Mouse (Mus musculus) intestine, embryonic 16.5 days (tissue): Measurements from ENCODE around the gene Asic2. TPM values are rescaled to one million over a fixed set of nuclear protein-coding genes. Genes with fewer than 3 reads are reported as not detected.

ENCODE experiments used
- ATAC-seq: fragments of 200-750 bp; cut with Nextera tagmentation; 2 replicates; pipeline ENCODE4 v1.8.0; 2017; ENCODE audit warnings: moderate TSS enrichment, moderate library complexity
- H3K27ac ChIP-seq: fragments of 300-500 bp; sonication (generic); 2 replicates; pipeline ENCODE4 v1.5.1; 2014; ENCODE audit warnings: mild to moderate bottlenecking, low read length
- H3K27me3 ChIP-seq: fragments of 300-500 bp; sonication (generic); replicated peaks from 2 replicates; pipeline ENCODE4 v1.6.1; 2014; ENCODE audit warnings: low read length, control low read depth, mixed read lengths; ENCODE audit not compliant: control insufficient read depth, insufficient read depth
- H3K36me3 ChIP-seq: fragments of 300-500 bp; sonication (generic); 2 replicates; pipeline ENCODE4 v1.6.1; 2014; ENCODE audit warnings: low read length, control low read depth; ENCODE audit not compliant: control insufficient read depth, insufficient read depth
- H3K4me1 ChIP-seq: fragments of 300-500 bp; sonication (generic); 2 replicates; pipeline ENCODE4 v1.6.1; 2014; ENCODE audit warnings: low read length, control low read depth, mixed read lengths; ENCODE audit not compliant: control insufficient read depth, insufficient read depth
- H3K4me2 ChIP-seq: fragments of 300-500 bp; sonication (generic); 2 replicates; pipeline ENCODE4 v1.6.1; 2014; ENCODE audit warnings: low read depth, low read length, control low read depth
- H3K4me3 ChIP-seq: fragments of 300-500 bp; sonication (generic); 2 replicates; pipeline ENCODE4 v1.5.1; 2014; ENCODE audit warnings: mild to moderate bottlenecking, low read length
- H3K9ac ChIP-seq: fragments of 300-500 bp; sonication (generic); 2 replicates; pipeline ENCODE4 v1.6.1; 2014; ENCODE audit warnings: low read depth, low read length
- H3K9me3 ChIP-seq: fragments of 300-500 bp; sonication (generic); 2 replicates; pipeline ENCODE4 v1.6.1; 2016; ENCODE audit warnings: low read length, control low read depth; ENCODE audit not compliant: control insufficient read depth
- WGBS: fragments of 180-500 bp; shearing (Covaris S2); extraction: QIAGEN DNeasy Blood & Tissue Kit; methylation state at CpG from one replicate; pipeline ENCODE4 v1.1.7; 2014; 5-methylcytosine and 5-hydroxymethylcytosine counted together
- polyA plus RNA-seq: library from polyadenylated mRNA; unstranded; fragments of >200 nt; fragmentation: Nextera tagmentation; extraction: Ambion mirVana; gene quantifications from 2 replicates; pipeline ENCODE4 v1.2.1, GENCODE M21; 2015

Asic2 gene
- polyA plus RNA-seq, 1 experiment from 2014 or later, result 0.15 TPM

DNA sequence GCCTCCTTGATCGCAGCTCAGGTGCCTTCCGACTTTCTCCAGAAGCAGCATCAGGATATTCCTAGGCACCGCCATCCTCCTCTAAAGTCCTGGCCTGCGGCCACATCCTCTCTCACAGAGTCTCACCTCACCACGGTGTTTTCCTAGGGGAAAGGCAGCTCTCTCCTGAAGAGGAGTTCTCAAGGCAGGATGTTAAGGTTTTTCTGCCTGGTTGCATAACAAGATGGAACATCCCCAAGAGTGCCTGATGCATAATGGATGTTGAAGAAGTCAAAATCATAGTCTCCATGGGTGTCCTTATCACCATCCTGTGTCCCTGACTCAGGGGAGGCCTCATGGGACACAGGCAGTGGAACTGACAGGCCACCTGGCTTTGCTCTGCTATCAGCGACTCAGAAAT lies 1060.4 kb downstream of the Asic2 start:
- ATAC-seq, result no peak
- Histone ChIP-seq H3K27me3 (no peaks in the 10 kb centered on the region), H3K4me3 (no peak overlapping the region), H3K9ac (no peak overlapping the region), H3K36me3 (no peaks in the 10 kb centered on the region), H3K9me3 (no peaks in the 10 kb centered on the region), H3K4me1 (no peaks in the 10 kb centered on the region), H3K4me2 (no peak overlapping the region), H3K27ac (no peak overlapping the region)
- WGBS, result 90% methylated on average over 6 of the region's 6 CpGs

DNA sequence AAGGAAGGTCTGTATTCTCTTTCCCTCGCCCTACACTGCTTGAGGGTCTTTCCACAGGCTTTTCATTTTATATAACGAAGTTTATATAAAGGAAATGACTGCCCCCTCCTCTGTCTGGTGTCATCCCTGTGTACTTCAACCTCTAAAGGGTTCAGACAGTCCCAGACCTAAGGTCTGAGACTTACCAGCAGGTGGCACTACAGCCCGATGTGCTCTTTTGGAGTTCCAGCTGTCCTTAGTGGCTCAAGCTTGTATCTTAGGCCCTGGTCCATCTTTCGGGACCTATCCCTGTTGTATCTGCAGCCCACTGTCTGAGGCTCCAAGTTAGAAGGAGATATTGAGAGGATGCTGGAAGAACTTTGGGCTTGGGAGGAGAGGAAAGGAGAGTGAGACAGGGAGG lies 1061.8 kb downstream of the Asic2 start:
- Histone ChIP-seq H3K4me1 (no peaks in the 10 kb centered on the region), H3K36me3 (no peaks in the 10 kb centered on the region), H3K27ac (no peak overlapping the region), H3K27me3 (no peaks in the 10 kb centered on the region), H3K9me3 (no peaks in the 10 kb centered on the region), H3K4me2 (no peak overlapping the region), H3K9ac (no peak overlapping the region), H3K4me3 (no peak overlapping the region)
- ATAC-seq, result no peak
- WGBS, result 40% methylated on average over 4 of the region's 4 CpGs

DNA sequence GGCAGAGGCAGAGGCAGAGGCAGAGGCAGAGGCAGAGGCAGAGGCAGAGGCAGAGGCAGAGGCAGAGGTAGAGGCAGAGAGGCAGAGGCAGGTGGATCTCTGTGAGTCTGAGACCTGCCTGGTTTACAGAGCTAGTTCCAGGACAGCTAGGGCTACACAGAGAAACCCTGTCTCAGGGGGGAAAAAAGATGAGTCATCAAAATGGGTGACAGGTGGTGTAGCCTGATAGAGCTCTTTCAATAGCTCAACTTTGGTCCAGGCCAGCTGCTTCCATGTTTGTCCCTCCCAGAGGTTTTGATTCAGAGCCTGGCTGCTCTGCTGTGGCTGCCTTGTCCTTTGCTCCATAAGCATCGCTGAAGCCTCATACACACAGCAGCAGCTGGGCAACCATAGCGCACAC lies 1063.7 kb downstream of the Asic2 start:
- ATAC-seq, result no peak
- H3K27me3 ChIP-seq, result no peaks in the 10 kb centered on the region
- H3K27ac ChIP-seq, result no peak overlapping the region
- H3K4me2 ChIP-seq, result no peak overlapping the region
- no peaks in the 10 kb centered on the region for H3K36me3 ChIP-seq
- no peak overlapping the region for H3K4me3 ChIP-seq
- no peak overlapping the region for H3K9ac ChIP-seq
- no peaks in the 10 kb centered on the region for H3K9me3 ChIP-seq
- 82% methylated on average over 2 of the region's 2 CpGs for WGBS
- H3K4me1 ChIP-seq, result no peaks in the 10 kb centered on the region

DNA sequence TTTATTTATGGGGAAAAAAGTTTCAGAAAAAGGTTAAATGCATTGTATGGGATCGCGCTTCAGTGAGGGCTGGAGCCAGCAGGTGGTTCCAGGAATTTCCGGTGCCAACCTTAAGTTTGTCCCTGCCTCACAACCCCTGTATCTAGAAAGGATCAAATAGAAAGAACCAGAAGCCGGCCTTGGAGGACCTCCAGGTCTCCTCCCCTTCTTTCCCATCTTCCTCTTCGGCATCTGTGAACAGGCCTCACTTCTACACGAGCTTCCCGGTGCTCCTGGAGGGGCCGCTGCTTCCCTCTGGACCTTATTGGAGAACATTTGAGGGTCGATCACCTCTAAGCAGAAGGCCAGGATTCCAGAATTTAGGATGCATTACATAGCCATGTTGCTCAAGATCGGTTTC lies 1064.8 kb downstream of the Asic2 start:
- Histone ChIP-seq H3K9me3 (no peaks in the 10 kb centered on the region), H3K4me1 (no peaks in the 10 kb centered on the region), H3K4me3 (no peak overlapping the region), H3K9ac (no peak overlapping the region), H3K36me3 (no peaks in the 10 kb centered on the region), H3K4me2 (no peak overlapping the region), H3K27ac (no peak overlapping the region), H3K27me3 (no peaks in the 10 kb centered on the region)
- ATAC-seq, result no peak
- 87% methylated on average over 10 of the region's 10 CpGs for WGBS

GRCm38 (mm10) chr11:80902664-80903063 lies 1065.6 kb downstream of the Asic2 start:
- Histone ChIP-seq H3K27ac (no peak overlapping the region), H3K4me1 (no peaks in the 10 kb centered on the region), H3K4me2 (no peak overlapping the region), H3K36me3 (no peaks in the 10 kb centered on the region), H3K9me3 (no peaks in the 10 kb centered on the region), H3K4me3 (no peak overlapping the region), H3K27me3 (no peaks in the 10 kb centered on the region), H3K9ac (no peak overlapping the region)
- no peak for ATAC-seq
- WGBS, result 51% methylated on average over 7 of the region's 7 CpGs

DNA sequence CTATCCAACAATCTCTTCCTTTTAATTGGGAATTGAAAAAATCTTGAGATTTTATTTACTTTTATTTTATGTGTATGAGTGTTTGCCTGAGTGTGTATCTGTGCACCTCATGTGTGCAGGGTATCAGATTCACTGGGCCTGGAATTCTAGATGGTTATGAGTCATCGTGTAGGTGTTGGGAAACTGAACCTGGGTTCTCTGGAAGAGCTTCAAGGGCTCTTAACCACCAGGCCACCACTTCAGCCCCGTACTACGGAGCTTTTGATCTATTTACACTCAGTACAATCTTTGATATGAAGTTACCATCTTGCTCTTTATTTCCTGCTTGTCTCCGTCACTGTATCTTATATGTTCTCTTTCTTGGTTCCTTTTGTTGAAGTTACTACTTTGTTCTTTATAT lies 1067.7 kb downstream of the Asic2 start:
- Histone ChIP-seq H3K27ac (no peak overlapping the region), H3K4me3 (no peak overlapping the region), H3K9ac (no peak overlapping the region), H3K4me2 (no peak overlapping the region), H3K27me3 (no peaks in the 10 kb centered on the region), H3K4me1 (no peaks in the 10 kb centered on the region), H3K36me3 (no peaks in the 10 kb centered on the region), H3K9me3 (no peaks in the 10 kb centered on the region)
- WGBS, result 81% methylated on average over 4 of the region's 4 CpGs
- ATAC-seq, result no peak

GRCm38 (mm10) chr11:80895853-80896252 lies 1072.4 kb downstream of the Asic2 start:
- no peak overlapping the region for H3K9ac ChIP-seq
- WGBS, result 92% methylated on average over 3 of the region's 3 CpGs
- H3K27me3 ChIP-seq, result no peaks in the 10 kb centered on the region; the same call in 1 of the 2 replicates
- H3K4me1 ChIP-seq, result no peaks in the 10 kb centered on the region
- H3K36me3 ChIP-seq, result no peaks in the 10 kb centered on the region
- H3K27ac ChIP-seq, result no peak overlapping the region
- no peaks in the 10 kb centered on the region for H3K9me3 ChIP-seq
- ATAC-seq, result no peak
- H3K4me2 ChIP-seq, result no peak overlapping the region
- H3K4me3 ChIP-seq, result no peak overlapping the region

DNA sequence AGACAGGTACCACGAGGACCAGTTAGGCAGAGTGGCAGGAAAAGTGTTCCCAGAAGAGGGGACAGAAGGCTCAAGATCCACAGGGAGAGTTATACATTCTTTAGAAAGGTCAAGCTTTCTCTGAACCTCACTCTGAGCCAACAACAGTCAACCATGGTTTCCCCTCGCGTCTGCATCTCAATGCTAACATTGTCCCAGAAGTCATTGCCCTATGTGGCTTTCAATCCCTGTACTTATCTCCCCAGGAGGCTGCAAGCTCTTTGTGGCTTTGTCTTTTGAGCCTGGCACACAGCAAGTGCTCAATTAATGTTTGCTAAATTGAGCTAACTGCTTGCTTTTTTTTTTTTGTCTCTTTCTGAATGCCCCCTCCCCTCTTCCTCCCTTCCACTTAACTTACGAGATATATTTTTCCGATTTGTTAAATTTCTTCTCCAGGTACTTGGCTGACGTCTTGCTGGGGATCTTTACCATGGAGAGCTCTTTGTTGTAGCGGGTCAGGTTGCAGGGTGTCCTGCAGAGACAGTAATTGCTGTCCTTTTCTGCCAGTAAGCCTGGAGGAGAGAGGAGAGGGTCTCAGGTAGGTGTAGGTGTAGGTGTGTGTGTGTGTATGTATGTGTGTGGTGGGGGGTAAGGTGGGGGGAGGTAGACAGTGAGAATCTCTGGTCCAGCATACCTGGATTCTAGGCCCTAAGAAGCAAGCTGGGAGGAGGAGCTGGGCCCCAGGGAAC lies 1078.8 kb downstream of the Asic2 start:
- 16% methylated on average over 7 of the region's 7 CpGs for WGBS
- no peak overlapping the region for H3K4me2 ChIP-seq
- ATAC-seq, result no peak
- no peak overlapping the region for H3K9ac ChIP-seq
- no peaks in the 10 kb centered on the region for H3K36me3 ChIP-seq
- H3K27ac ChIP-seq, result no peak overlapping the region
- H3K27me3 ChIP-seq, result peaks cover 4% of the 10 kb centered on the region; the same call in 1 of the 2 replicates
- no peaks in the 10 kb centered on the region for H3K9me3 ChIP-seq
- no peaks in the 10 kb centered on the region for H3K4me1 ChIP-seq
- no peak overlapping the region for H3K4me3 ChIP-seq

GRCm38 (mm10) chr11:80887021-80887420 lies 1081.2 kb downstream of the Asic2 start:
- Histone ChIP-seq H3K4me3 (no peak overlapping the region), H3K9me3 (no peaks in the 10 kb centered on the region), H3K9ac (no peak overlapping the region), H3K4me2 (no peak overlapping the region), H3K4me1 (no peaks in the 10 kb centered on the region), H3K36me3 (no peaks in the 10 kb centered on the region), H3K27ac (no peak overlapping the region), H3K27me3 (peaks cover 4% of the 10 kb centered on the region; the same call in 1 of the 2 replicates)
- WGBS, result 70% methylated on average over 3 of the region's 3 CpGs
- ATAC-seq, result no peak

DNA sequence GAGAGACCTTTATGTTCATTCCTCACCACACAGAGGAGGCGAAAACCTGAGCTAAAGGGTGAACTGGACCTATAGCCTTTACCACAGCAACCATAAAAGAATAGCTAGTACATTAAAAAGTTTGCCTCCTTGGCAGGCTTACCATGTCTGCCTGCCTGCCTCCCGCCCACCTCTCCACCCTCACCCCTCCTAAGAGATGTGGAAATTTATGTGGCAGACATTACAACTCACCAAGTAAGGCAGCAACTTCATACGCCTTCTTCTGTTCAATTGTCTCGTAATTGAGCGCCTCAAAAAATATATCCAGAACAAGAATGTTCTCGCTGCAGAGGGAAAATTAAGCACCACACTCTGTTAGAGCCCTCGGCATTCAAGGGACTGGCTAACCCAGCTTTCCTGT lies 1081.9 kb downstream of the Asic2 start:
- no peak for ATAC-seq
- Histone ChIP-seq H3K9me3 (no peaks in the 10 kb centered on the region), H3K9ac (no peak overlapping the region), H3K36me3 (no peaks in the 10 kb centered on the region), H3K4me1 (no peaks in the 10 kb centered on the region), H3K27me3 (peaks cover 4% of the 10 kb centered on the region; the same call in 1 of the 2 replicates), H3K27ac (no peak overlapping the region), H3K4me2 (no peak overlapping the region), H3K4me3 (no peak overlapping the region)
- WGBS, result 71% methylated on average over 7 of the region's 7 CpGs
